Mouse (Mus musculus) MEL (cell line): ENCODE measurements around the gene Lemd1.

Source experiments
- CHD1 ChIP-seq: IDR thresholded peaks from 2 replicates; pipeline ENCODE4 v1.6.1; 2012; ENCODE audit warnings: low read depth, mild to moderate bottlenecking, inconsistent platforms, low read length, improper control_type of control experiment
- CHD2 ChIP-seq: IDR thresholded peaks from 2 replicates; pipeline ENCODE4 v1.6.1; 2011; ENCODE audit warnings: low read length, improper control_type of control experiment
- CTCF ChIP-seq, 3 experiments: IDR thresholded peaks in 2 of 3; conservative IDR thresholded peaks in 1 of 3; 2 replicates each; pipeline ENCODE4 v1.5.1; 2011 to 2012; ENCODE audit warnings: low read length in 3 of 3, low read depth in 2 of 3, mild to moderate bottlenecking in 2 of 3, improper control_type of control experiment in 1 of 3, inconsistent platforms in 1 of 3, mixed read lengths in 1 of 3, moderate library complexity in 1 of 3; ENCODE audit not compliant: control insufficient read depth in 1 of 3, insufficient read depth in 1 of 3, poor library complexity in 1 of 3, severe bottlenecking in 1 of 3
- EP300 ChIP-seq, 2 experiments: IDR thresholded peaks; 2 replicates each; pipeline ENCODE4 v1.6.1; 2011; ENCODE audit warnings: improper control_type of control experiment in 2 of 2, low read length in 2 of 2, low read depth in 1 of 2, mild to moderate bottlenecking in 1 of 2
- MEF2A ChIP-seq: IDR thresholded peaks from 2 replicates; pipeline ENCODE4 v1.6.1; 2014; ENCODE audit warnings: low read depth, mild to moderate bottlenecking, inconsistent platforms, low read length, improper control_type of control experiment; ENCODE audit not compliant: poor library complexity, insufficient replicate concordance, severe bottlenecking; ENCODE audit errors: extremely low read depth
- MXI1 ChIP-seq: IDR thresholded peaks from 2 replicates; pipeline ENCODE4 v1.6.1; 2011; ENCODE audit warnings: mild to moderate bottlenecking, low read depth, low read length, improper control_type of control experiment
- POLR2A ChIP-seq, 2 experiments: IDR thresholded peaks; 2 replicates each; pipeline ENCODE4 v1.6.1; 2011 to 2012; ENCODE audit warnings: low read length in 2 of 2, mild to moderate bottlenecking in 2 of 2, control low read depth in 1 of 2, improper control_type of control experiment in 1 of 2, low read depth in 1 of 2, moderate library complexity in 1 of 2; ENCODE audit not compliant: control insufficient read depth in 1 of 2, insufficient read depth in 1 of 2, poor library complexity in 1 of 2
- TAL1 ChIP-seq: IDR thresholded peaks from 2 replicates; pipeline ENCODE4 v1.6.1; 2012; ENCODE audit warnings: mild to moderate bottlenecking, inconsistent platforms, low read length, moderate library complexity, mixed read lengths
- TCF12 ChIP-seq: IDR thresholded peaks from 2 replicates; pipeline ENCODE4 v1.6.1; 2014; ENCODE audit warnings: low read depth, mild to moderate bottlenecking, inconsistent platforms, low read length, improper control_type of control experiment, moderate library complexity
- UBTF ChIP-seq: IDR thresholded peaks from 2 replicates; pipeline ENCODE4 v1.6.1; 2012; ENCODE audit warnings: low read depth, mild to moderate bottlenecking, inconsistent platforms, low read length, improper control_type of control experiment, moderate library complexity, borderline replicate concordance; ENCODE audit not compliant: insufficient read depth
- USF1 ChIP-seq: IDR thresholded peaks from 2 replicates; pipeline ENCODE4 v1.6.1; 2014; ENCODE audit warnings: low read depth, mild to moderate bottlenecking, inconsistent platforms, low read length, improper control_type of control experiment, moderate library complexity
- ZMIZ1 ChIP-seq: IDR thresholded peaks from 2 replicates; pipeline ENCODE4 v1.6.1; 2012; ENCODE audit warnings: low read depth, mild to moderate bottlenecking, inconsistent platforms, low read length, improper control_type of control experiment, moderate library complexity

DNA sequence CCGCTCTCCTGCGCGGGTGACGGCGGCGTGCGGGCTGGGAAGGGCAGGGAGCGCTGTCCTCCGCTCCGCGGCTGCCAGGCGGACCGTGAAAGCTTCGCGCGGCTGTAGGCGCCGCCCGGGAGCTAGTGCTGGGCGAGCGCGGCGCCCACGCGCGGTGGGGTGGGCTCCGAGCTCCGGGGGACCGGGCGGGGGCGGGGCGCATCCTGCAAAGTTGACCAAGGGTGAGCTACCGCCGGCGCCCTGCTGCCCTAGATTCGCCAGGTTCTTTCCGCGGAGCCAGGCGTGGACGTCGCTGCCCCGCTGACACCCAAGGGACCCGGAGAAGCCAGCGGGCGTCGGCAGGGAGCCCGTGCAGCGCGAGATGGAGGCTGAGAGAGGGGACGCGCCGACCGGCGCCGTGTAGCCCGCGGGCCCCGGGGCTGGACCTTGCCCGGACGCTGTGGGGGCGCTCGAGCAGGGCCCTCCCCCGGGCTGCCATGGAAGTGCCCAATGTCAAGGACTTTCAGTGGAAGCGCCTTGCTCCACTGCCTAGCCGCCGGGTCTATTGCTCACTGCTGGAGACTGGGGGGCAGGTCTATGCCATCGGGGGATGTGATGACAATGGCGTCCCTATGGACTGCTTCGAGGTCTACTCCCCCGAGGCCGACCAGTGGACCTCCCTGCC lies 107.7 kb downstream of the Lemd1 start:
- TF ChIP-seq CTCF (IDR thresholded peaks at IDR 0.05 in 2 of 3, conservative IDR thresholded peaks at IDR 0.05 in 1 of 3; ENCODE audit: control insufficient read depth in 1 of 3, insufficient read depth in 1 of 3, low read depth in 2 of 3, low read length in 3 of 3, poor library complexity in 1 of 3, severe bottlenecking in 1 of 3) (no peak), CHD2 (no peak), ZMIZ1 (no peak), EP300 (IDR thresholded peaks at IDR 0.05; ENCODE audit: low read depth in 1 of 2, low read length in 2 of 2) (no peak), MXI1 (no peak), TAL1 (no peak), USF1 (no peak), TCF12 (no peak), UBTF (no peak), POLR2A (IDR thresholded peaks at IDR 0.05; ENCODE audit: control insufficient read depth in 1 of 2, insufficient read depth in 1 of 2, low read depth in 1 of 2, low read length in 2 of 2, poor library complexity in 1 of 2) (no peak), CHD1 (no peak), MEF2A (no peak)
